Mouse (Mus musculus) skeletal muscle tissue, adult 2 months (tissue): ENCODE measurements at regions not wholly inside any gene's neighbourhood (a gene's known extent, or its start where the extent isn't known, plus 50 kb on each side); places are given as distances from the start of the nearest gene placed in this dataset.
A peak's percentile ranks its signal among the peaks of the same experiment; 100 is the strongest.

Experiments
- DNase-seq: peaks from one replicate; pipeline ENCODE4 v3.0.0-alpha.2; 2012; ENCODE audit warnings: low read depth, low spot score

DNA sequence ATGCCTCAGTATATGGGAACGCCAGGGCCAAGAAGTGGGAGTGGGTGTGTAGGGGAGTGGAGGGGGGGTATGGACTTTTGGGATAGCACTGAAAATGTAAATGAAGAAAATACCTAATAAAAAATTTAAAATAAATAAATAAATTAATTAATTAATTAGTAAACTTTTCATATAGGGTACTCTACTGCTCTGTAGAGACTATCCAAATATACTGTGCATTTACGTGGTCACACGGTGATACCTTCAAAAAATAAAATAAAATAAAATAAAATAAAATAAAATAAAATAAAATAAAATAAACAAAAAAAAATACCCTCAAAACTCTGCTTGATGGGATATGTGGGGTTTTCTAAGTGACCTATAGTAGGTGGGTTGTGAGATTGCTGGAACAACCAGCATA is 479.2 kb upstream of the Atp2b1 start:
- DNase-seq = no peak

DNA sequence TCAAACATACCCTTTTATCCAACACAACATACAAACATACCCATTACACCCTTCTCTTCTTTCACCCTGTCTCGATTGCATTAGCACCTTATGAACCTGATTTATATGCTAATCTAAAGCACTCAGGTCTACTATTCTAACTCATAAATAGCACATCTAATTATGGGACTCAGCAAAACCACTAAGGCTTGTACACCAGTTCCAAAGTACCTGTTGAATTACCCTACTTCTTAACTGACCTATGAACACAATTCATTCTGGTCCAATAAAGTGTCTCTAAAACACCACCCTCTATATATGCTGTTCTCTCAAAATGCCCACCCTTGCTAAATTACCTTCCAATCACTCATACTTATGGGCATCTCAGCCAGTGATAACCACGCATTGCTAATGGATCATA is 452.7 kb upstream of the Atp2b1 start:
- no peak for DNase-seq

GRCm38 (mm10) chr10:98474581-98474980 is 439.6 kb upstream of the Atp2b1 start:
- DNase-seq = no peak

- peak; percentile 13 for DNase-seq
These were observed 428.2 kb upstream of the Atp2b1 start for GRCm38 (mm10) chr10:98485751-98486681.

DNA sequence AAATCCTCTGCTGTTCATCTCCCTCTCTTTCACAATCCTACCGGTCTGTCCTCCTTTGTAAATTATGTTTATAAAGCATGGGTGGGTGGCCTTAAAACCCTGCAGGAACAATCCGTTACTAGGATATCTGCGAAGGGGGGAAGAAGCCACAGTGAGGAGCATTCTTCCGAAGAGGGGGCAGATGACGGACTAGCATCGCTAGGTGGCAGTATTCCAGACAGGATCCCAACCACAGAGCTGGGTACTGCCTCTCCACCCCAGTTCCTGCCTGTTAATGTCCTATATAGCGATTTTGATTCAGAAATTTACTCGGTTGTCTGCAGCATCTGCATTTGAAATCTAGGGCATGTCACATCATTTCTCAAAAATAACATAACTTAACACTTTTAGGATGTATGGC is 419.9 kb upstream of the Atp2b1 start:
- DNase-seq = peak; percentile 38

DNA sequence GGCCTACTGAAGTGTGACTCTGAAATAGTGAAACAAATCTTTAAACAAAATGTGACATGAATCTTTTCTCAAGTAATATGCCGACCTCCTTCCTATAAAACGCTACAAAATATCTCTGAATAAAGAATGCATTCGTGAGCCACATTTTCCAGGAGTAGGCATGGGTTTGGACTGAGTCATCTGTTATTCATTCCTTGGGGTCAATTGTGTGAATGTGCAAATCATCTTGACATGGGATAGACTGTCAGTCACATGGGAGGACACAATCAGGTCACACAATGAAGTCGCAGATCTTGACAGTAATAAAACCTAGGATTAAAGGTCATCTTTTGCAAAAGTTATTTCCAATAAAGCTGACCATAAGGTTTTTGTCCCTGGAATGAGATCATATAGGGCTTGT is 418.0 kb upstream of the Atp2b1 start:
- DNase-seq = no peak

GRCm38 (mm10) chr10:98500315-98500714 is 413.9 kb upstream of the Atp2b1 start:
- no peak for DNase-seq

- no peak for DNase-seq
These were observed 412.6 kb upstream of the Atp2b1 start for GRCm38 (mm10) chr10:98501566-98501965.

GRCm38 (mm10) chr10:98504524-98504923 is 409.7 kb upstream of the Atp2b1 start:
- no peak for DNase-seq

DNA sequence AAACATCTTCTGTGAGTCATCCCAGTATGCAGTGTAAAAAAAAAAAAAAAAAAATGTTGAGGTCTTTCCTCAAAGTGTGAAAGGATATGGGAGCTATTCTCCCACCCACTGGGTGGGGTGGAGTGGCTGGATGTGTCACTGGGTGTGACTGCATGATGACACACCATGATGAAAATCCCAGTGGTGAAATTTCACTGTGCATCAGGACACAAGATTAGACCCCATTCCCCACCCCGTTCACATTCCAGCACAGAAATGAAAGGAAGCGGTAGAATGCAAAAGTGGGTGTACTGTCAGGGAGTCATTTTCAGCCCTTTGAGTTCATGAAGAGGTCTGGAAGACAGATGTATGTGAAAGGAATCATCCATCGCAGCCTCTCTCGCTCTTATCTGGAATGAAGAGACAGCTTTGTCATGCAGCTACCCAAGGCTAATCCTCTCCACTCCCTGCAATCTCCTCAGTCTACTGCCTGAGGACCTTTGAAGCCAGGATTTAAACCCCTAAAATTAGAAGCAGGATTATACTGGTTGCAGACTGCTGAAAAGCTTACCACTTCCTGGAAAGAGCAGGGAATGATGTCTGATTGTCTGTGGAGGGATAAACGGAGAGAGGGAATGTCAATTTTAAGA is 405.6 kb upstream of the Atp2b1 start:
- DNase-seq = peak; percentile 47

DNA sequence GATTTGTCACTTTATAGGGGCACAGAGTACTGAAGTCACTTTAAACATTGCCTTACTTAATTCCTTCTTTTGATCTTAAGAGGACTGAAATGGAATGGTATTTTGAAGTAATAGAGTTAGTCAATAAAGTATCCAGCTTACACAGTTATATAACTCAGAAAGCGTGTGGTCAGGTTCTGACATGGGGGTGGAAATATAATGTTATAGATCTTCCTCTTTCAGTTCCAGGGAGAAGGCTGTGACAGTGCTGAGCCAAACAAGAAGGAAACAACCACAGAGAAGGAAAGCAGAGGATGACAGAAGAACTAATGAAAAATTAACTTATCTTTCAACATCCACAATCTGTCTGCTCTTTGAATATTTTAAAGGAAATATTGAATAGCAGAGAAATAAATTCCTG is 399.4 kb upstream of the Atp2b1 start:
- no peak for DNase-seq

GRCm38 (mm10) chr10:98517609-98518008 is 396.6 kb upstream of the Atp2b1 start:
- no peak for DNase-seq

GRCm38 (mm10) chr10:98529565-98529964 is 384.6 kb upstream of the Atp2b1 start:
- no peak for DNase-seq

- DNase-seq = no peak
These were observed 382.8 kb upstream of the Atp2b1 start for GRCm38 (mm10) chr10:98531425-98531824.

DNA sequence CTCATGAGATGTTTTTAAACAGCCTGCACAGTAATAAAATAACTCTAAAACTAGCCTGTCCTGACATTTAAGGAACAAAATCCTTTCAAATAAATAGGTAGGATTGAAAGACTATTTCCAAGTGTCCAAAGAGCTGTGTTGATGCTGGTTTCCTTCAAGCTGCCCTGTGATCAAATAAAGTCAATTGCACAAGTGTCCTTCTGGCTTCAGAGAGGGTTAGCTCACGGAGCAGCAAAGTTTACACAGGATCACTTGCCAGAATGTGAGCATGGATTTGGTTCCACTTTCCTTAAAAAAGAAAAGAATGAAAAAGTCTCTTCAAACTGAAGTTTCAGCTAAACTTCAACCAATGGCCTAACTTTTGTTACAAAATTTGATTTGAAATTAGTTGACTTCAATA is 375.5 kb upstream of the Atp2b1 start:
- DNase-seq = peak; percentile 35

DNA sequence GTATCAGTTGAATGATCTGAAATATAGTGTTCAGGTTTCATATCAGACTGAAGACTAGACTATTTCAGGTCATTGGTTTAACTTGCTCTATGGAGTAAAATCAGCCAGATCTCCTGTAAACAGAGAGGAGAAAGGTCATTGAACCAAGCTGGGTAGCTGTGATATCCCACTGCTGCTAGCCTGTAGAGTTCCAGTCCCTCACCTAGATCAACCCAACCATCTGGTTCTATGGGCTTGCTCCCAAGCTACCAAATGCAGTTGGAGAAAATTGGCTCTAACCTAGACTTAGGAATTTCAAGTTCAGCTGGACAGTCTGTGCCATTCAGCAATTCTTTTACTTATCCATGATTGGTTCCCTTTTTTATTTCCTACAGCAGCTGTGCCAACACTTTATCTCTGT is 373.1 kb upstream of the Atp2b1 start:
- DNase-seq = no peak

DNA sequence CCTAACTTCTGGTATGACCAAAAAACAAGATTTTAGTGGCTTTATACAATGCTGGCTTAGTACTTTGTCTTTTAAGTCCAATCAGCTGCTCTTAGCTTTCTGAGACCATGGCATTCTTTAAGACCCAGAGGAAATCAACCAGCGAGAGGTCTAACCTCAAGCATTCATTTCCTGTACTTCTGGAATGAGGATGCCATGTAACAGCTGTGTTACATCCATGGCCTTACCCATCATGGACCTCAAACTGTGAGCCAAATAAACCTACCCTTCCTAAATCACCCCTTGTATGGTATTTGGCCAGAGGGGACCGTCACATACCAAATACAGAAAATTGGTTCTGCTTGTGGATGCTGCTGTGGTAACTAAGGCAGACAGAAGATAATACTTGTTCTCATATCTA is 372.1 kb upstream of the Atp2b1 start:
- no peak for DNase-seq

- DNase-seq = peak; percentile 80
These were observed 370.8 kb upstream of the Atp2b1 start for GRCm38 (mm10) chr10:98543253-98543997.

DNA sequence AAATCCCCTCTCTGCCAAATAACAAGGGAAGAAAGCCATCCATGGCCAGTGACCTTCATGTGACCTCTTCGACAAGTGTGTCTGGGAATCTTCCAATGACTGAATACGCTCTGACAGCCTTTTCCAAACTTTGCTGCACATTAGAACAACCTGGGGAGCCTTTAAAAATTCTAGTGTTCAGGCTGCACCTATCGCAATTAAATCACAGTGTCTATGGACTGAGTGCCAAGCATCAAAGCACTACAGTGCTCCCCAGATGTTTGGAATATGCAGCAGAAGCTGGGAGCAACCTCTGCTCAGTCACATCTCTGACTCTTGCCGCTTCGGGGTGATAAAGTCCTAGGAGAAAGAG is 370.2 kb upstream of the Atp2b1 start:
- peak; percentile 31 for DNase-seq

DNA sequence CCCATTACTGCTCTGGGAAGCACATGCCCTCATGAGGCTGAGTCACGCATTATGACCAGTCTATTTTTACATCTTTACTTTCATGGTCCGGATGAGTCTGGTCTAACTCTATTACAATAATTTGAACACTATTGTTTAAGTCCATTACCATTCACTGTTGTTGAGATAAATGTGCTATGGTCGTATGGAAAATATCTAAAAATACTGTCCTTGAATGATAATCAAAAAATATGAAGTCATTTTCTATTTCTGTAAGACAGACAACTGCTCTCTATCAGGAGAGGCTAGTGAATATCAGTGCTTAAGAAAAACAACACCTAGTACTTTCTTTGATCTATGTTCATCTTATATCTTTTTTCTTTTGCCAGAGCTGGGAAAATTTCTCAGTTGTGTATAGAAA is 359.6 kb upstream of the Atp2b1 start:
- DNase-seq = no peak

- DNase-seq = no peak
These were observed 356.6 kb upstream of the Atp2b1 start for GRCm38 (mm10) chr10:98557470-98558060.

DNA sequence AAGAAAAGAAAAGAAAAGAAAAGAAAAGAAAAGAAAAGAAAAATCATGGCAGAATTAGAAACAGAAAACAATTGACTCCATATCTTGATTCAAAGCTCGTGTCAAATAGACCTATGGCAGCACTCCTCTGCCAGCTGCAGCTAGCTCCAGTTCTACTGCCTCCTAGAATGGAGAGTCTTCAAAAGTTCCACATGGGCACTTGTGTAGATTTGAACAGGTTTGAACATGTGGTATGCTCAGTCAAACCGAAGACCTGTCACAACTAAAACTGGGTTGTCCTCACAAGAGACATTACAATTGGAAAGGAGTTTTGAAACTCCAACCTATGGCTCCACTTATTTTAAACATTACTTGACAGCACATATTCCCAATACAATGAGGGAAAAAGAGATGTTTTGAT is 355.6 kb upstream of the Atp2b1 start:
- DNase-seq = no peak
